ENCODE assay signal across 9 mouse cellular contexts in the genomic region with DNA sequence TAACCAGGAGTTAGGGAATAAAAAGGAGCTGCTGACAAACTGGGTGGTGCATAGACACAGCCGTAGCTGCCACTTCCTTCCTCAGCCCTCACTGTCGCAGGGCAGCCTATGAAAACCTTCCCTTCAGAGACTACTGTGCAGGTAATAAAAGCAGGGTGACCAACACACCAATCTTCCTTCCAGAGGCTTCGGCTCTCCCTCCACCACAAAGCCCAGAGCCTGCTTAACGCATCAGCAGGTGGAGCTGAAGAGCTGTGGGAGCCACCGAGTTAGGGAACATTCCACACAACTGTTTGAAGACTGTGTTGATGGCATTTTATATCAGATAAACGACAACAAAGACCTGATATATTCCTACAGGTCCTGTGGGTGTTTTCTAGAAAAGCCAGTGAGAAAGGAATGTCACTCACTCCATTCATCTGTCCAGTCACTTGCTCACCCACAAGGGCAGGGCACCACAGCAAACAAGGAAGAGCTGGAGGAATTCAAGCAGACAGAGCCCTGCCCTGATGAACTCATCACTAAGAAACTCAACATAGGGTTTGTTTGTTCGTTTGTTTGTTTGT. TPM values are rescaled to one million over a fixed set of nuclear protein-coding genes. Genes with fewer than 3 reads are reported as not detected.
DNase-seq lines count a peak whose midpoint lies in the region; ATAC-seq and TF ChIP-seq lines count a peak whose summit lies in the region.
"Had no signal": no experiment of that assay in that cellular context is flagged by ENCODE, and none has a peak within 500 bp of the region (broad histone marks: within the 10 kb centered on the region; RNA-seq: fewer than 3 reads in every experiment).

No protein-coding gene starts in this region.

- peak in 1 of 2 experiments; percentile 11 for DNase-seq in cerebellum, adult 2 months
- DNase-seq in cerebellum, adult 11-12 months: no peak
- DNase-seq in left cerebral cortex, adult 18-20 months (ENCODE audit: low spot score in 2 of 2): peak; percentile 28 to 36
- no peak for DNase-seq in left cerebral cortex, adult 11 months (ENCODE audit: low spot score)
- peak; percentile 12 for DNase-seq in adrenal gland, postnatal 25 days
- DNase-seq in layer of hippocampus, postnatal 10 days (ENCODE audit: low spot score in 2 of 2): peak; percentile 49 to 70
- DNase-seq in spleen, postnatal 14 days (ENCODE audit: low spot score in 2 of 2): no peak

- WGBS in cerebellum, adult 2 months: 43% methylated on average over 7 of the region's 7 CpGs

- TF ChIP-seq POLR2A in cerebellum, adult 2 months (IDR thresholded peaks at IDR 0.05; ENCODE audit: borderline replicate concordance, insufficient read depth, low read length): no peak

- H3K27ac ChIP-seq in cerebellum, adult 2 months (ENCODE audit: insufficient read depth, low read length): no peak overlapping the region
- H3K27ac ChIP-seq: limb, embryonic 12.5 days had no signal

- peak; percentile 39; the same call in 1 of the 2 replicates for TF ChIP-seq CTCF in cerebellum, adult 2 months (IDR thresholded peaks at IDR 0.05; ENCODE audit: borderline replicate concordance, insufficient read depth, low read depth, low read length)

- H3K4me1 ChIP-seq in cerebellum, adult 2 months (ENCODE audit: control insufficient read depth, insufficient read depth, low read length): no peaks in the 10 kb centered on the region
- H3K4me1 ChIP-seq: limb, embryonic 12.5 days had no signal

- H3K4me3 ChIP-seq in cerebellum, adult 2 months (replicated peaks; ENCODE audit: insufficient read depth, low read depth, low read length): no peak overlapping the region
- H3K4me3 ChIP-seq: limb, embryonic 12.5 days had no signal

- no peak for ATAC-seq in granulocyte monocyte progenitor cell, adult 5-6 weeks (replicated peaks; ENCODE audit: poor library complexity, severe bottlenecking)

- no peaks in the 10 kb centered on the region for H3K27me3 ChIP-seq in cerebellum, adult 2 months (ENCODE audit: control insufficient read depth, insufficient read depth, low read length)
- H3K27me3 ChIP-seq: limb, embryonic 12.5 days had no signal

RNA-seq across cellular contexts. Expression of gene Slc24a5, which starts 10.6 kb away (rescaled TPM):
- 0.70 and 2.2 TPM in 2 replicates for polyA plus RNA-seq in cerebellum, adult 2 months (2012; rRNA removed)
- total RNA-seq in left cerebral cortex, adult 18-20 months (2021): under 1 TPM; 0.42 to 0.49 TPM
- total RNA-seq in adrenal gland, postnatal 25 days (2021): not detected in 2 replicates
- under 1 TPM in 1 of 2 experiments, not detected in 1; 0.38 TPM for total RNA-seq in layer of hippocampus, postnatal 10 days (2021)
- not detected in 2 replicates for total RNA-seq in granulocyte monocyte progenitor cell, adult 5-6 weeks (2014; fragmentation: Nextera tagmentation)
- 0.10 and 0.39 TPM in 2 replicates for total RNA-seq in granulocyte monocyte progenitor cell, adult 5-6 weeks (2017)

Comparison
In these comparisons a context has a peak if more than half of its experiments do, and no peak if none do; other contexts are left out.
1. DNase-seq: peak in left cerebral cortex, adult 18-20 months (2 of 2), adrenal gland, postnatal 25 days (single experiment) and layer of hippocampus, postnatal 10 days (2 of 2); none in cerebellum, adult 11-12 months (single experiment), left cerebral cortex, adult 11 months (single experiment) and spleen, postnatal 14 days (0 of 2).